Mouse (Mus musculus) left cerebral cortex, adult 9 months (tissue): ENCODE data around the gene Lix1l.
"Not testable (repeated sequence)": the region's sequence is repeated elsewhere in the genome, so short reads cannot be mapped to it uniquely, and the experiment has no call there.

Source experiments
- DNase-seq, 2 experiments: peaks; one replicate each; pipeline ENCODE4 v3.0.0; 2022; ENCODE audit warnings: low spot score in 2 of 2

Gene Lix1l

GRCm38 (mm10) chr3:96581771-96582515, 19.0 kb upstream of the Lix1l start:
- DNase-seq = no peak

DNA sequence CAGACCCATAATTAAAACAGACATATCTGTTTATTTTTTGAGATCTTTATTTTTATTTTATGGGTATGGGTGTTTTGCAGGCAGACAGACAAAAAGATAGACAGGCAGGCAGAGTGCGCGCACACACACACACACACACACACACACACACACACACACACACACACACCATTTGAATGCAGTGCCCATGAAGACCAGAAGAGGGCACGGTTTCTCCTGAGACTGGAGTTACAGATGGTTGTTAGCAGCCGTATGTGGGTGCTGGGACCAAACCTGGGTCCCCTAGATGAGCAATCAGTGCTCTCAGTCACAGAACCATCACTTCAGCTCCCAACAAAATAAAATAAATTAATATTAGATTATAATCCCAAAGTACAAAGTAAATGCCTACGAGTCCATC, 17.6 kb upstream of the Lix1l start:
- no peak for DNase-seq

DNA sequence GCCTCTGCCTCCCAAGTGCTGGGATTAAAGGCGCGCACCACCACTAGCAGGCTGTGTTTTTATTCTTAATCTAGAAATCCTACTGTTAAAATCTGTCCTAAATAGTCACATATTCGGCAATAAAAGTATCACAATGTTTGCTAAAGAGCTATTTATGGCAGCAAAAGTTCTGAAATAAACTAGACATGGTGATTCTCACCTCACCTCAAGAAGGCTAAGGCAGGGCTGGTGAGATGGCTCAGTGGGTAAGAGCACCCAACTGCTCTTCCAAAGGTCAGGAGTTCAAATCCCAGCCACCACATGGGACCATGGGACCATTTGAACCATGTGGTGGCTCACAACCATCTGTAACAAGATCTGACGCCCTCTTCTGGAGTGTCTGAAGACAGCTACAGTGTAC, 10.3 kb upstream of the Lix1l start:
- no peak for DNase-seq

- no peak for DNase-seq
Measured at GRCm38 (mm10) chr3:96593374-96593773, 7.6 kb upstream of the Lix1l start.

- peak; percentile 87 to 95 for DNase-seq
Measured at GRCm38 (mm10) chr3:96593790-96594560, 7.0 kb upstream of the Lix1l start, which contains the start of gene Polr3gl. Gene Polr3gl, minus strand, starts transcription at chr3:96594181.

GRCm38 (mm10) chr3:96594851-96595250, 6.1 kb upstream of the Lix1l start:
- DNase-seq = no peak

DNA sequence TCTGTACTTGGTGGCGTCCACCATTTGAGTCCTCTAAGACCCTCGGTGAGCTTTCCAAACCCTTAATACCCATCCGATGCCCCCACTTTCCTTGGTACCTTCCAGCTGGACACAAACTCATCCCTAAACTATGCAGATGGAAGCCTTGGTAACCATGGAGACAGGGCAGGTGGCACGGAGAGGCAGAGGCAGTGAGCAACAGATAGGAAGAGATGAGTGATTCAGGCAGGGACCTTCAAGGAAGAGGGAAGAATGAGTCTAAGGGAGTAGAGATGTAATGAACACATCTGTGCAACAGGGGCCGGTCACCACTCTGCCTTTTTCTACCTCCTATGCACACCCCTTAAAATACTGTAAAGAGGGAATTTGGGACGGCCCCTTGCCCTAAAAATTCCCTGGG, 5.3 kb upstream of the Lix1l start:
- peak in 1 of 2 experiments; percentile 63 for DNase-seq

GRCm38 (mm10) chr3:96596228-96596707, 4.7 kb upstream of the Lix1l start, which contains the start of gene Ankrd34a:
Gene Ankrd34a, plus strand, starts transcription at chr3:96596636.
- DNase-seq = peak in 1 of 2 experiments; percentile 82

GRCm38 (mm10) chr3:96596855-96597254, 4.1 kb upstream of the Lix1l start:
- no peak for DNase-seq

GRCm38 (mm10) chr3:96597435-96597891, 3.5 kb upstream of the Lix1l start:
- DNase-seq = no peak

DNA sequence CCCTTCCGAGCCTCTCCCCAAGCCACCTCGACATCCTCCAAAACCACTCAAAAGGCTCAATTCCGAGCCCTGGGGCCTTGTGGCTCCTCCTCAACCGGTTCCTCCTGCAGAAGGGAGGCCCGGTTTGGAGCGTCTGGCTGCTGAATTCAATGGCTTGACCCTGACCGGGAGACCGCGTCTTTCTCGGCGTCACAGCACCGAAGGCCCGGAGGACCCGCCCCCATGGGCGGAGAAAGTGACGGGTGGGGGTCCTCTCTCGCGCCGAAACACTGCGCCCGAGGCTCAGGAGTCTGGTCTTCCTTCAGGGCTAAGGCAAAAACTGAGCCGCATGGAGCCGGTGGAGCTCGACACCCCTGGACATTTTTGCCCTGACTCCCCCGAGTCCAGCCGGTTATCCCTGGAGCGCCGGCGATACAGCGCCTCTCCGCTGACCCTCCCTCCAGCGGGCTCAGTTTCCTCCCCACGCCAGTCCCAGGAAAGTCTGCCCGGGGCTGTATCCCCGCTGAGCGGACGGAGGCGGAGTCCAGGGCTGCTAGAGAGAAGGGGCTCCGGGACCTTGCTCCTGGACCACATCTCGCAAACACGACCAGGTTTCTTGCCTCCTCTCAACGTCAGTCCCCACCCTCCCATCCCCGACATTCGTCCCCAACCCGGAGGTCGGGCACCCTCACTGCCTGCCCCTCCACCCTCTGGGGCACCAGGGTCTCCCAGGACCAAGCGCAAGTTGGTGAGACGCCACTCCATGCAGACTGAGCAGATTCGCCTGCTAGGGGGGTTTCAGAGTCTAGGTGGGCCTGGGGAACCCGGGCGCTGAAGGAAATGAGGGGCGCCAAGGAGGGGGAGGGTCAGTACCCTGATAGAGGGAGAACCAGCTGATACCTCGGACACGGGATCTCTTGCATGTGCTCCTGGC, 2.5 kb upstream of the Lix1l start:
- DNase-seq = peak in 1 of 2 experiments; percentile 55

GRCm38 (mm10) chr3:96599069-96599393, 1.9 kb upstream of the Lix1l start:
- no peak for DNase-seq

GRCm38 (mm10) chr3:96599411-96599810, 1.5 kb upstream of the Lix1l start:
- DNase-seq = no peak

- DNase-seq = peak in 1 of 2 experiments; percentile 60
Measured at GRCm38 (mm10) chr3:96601251-96601787, 370 bp downstream of the Lix1l start.

- DNase-seq = no peak
Measured at GRCm38 (mm10) chr3:96601941-96602703, 1.2 kb downstream of the Lix1l start.

GRCm38 (mm10) chr3:96602704-96603084, 1.7 kb downstream of the Lix1l start:
- no peak for DNase-seq

DNA sequence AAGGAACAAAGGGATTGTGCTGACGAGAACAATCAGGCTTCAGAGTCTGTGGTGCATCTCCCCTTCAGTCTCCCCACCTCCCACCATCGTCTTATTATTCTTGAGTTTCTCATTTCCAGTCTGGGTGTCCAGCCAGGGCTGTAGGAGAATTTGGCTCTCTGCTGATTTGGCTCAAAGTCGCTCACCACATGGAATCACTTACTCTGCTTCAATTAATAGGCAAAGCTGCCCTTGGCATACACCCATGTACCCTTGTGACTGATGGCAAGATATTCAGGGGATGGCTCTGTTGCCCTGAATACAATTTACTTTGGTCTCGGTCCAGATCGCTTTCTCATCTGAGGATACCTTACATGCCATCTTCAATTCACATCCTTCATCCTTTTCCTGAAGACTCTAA, 2.4 kb downstream of the Lix1l start:
- DNase-seq = no peak

DNA sequence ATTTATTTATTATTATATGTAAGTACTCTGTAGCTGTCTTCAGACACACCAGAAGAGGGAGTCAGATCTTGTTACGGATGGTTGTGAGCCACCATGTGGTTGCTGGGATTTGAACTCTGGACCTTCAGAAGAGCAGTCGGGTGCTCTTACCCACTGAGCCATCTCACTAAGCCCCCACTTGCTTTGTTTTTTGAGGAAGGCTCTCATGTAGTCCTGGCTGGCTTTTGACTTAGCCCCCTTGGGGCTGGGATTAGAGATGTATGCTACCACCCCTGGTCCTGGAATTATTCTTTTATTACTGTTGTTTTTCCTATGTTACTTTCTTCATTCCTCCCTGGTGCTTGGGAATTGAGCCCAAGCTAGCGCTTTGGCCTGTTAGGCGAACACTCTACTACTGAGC, 5.1 kb downstream of the Lix1l start:
- not testable (repeated sequence) for DNase-seq

DNA sequence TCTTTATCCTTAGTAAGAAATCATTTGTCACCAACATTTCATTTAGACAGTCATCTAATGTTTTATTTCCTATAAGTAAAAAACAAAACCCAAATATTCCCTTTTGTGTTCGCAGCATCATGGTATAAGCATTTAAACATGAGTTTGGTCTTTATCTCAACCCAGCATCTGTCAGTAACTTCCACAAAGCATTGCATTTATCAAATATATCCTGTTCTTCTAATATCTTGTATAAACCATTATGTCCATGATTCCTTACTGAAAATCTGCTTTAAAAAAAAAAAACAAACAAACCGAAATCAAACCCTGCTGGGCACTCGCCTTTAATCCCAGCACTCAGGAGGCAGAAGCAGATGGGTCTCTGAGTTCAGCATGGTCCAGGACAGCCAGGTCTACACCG, 5.7 kb downstream of the Lix1l start:
- DNase-seq = no peak

GRCm38 (mm10) chr3:96617941-96618340, 17.0 kb downstream of the Lix1l start:
- no peak for DNase-seq

DNA sequence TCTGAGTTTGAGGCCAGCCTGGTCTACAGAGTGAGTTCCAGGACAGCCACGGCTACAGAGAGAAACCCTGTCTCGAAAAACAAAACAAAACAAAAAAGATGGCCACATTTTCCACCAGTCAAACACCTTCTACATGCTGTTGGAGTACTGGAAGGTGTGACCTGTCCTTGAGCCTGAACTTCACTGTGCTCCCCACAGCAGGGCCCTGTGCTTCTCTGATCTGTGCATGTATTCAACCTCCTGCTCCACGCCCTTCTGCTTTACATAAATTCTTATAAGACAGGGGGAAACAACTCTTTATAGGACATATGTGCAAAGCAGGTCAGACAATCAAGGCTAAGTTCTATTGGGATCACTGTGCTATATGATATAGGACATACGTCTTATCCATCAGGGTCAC, 22.3 kb downstream of the Lix1l start:
- no peak for DNase-seq
